Mouse (Mus musculus) MEL (cell line): Measurements from ENCODE around the gene Hnrnpa2b1. TPM values are rescaled to one million over a fixed set of nuclear protein-coding genes. Genes with fewer than 3 reads are reported as not detected.

Experiments
- DNase-seq: peaks from one replicate; pipeline ENCODE4 v3.0.0; 2011; ENCODE audit warnings: low read depth, low spot score
- H3K27ac ChIP-seq: 2 replicates; pipeline ENCODE4 v1.5.1; 2012; ENCODE audit warnings: low read depth, mild to moderate bottlenecking, control low read depth, low read length, moderate library complexity; ENCODE audit not compliant: control insufficient read depth
- H3K27me3 ChIP-seq, 2 experiments: fragments of 150-350 bp in 1 of 2; sonication (generic) in 1 of 2; 2 replicates each; pipeline ENCODE4 v1.6.1; 2012; ENCODE audit warnings: low read length in 2 of 2, mild to moderate bottlenecking in 2 of 2, improper control_type of control experiment in 1 of 2, moderate library complexity in 1 of 2; ENCODE audit not compliant: insufficient read depth in 2 of 2, control insufficient read depth in 1 of 2
- H3K36me3 ChIP-seq, 2 experiments: 2 replicates each; pipeline ENCODE4 v1.6.1; 2012 to 2014; ENCODE audit warnings: low read length in 2 of 2, improper control_type of control experiment in 1 of 2, inconsistent platforms in 1 of 2, mild to moderate bottlenecking in 1 of 2; ENCODE audit not compliant: insufficient read depth in 2 of 2, control insufficient read depth in 1 of 2
- H3K4me1 ChIP-seq, 2 experiments: fragments of 150-350 bp in 1 of 2; sonication (generic) in 1 of 2; 2 replicates each; pipeline ENCODE4 v1.6.1; 2012; ENCODE audit warnings: low read length in 2 of 2, improper control_type of control experiment in 1 of 2, mild to moderate bottlenecking in 1 of 2; ENCODE audit not compliant: insufficient read depth in 2 of 2, control insufficient read depth in 1 of 2
- H3K4me3 ChIP-seq, 2 experiments: fragments of 150-350 bp in 1 of 2; sonication (generic) in 1 of 2; 2 replicates each; pipeline ENCODE4 v1.5.1; 2012; ENCODE audit warnings: low read depth in 2 of 2, low read length in 2 of 2, mild to moderate bottlenecking in 2 of 2, moderate library complexity in 2 of 2, control low read depth in 1 of 2, improper control_type of control experiment in 1 of 2; ENCODE audit not compliant: control insufficient read depth in 1 of 2, insufficient read depth in 1 of 2
- H3K79me2 ChIP-seq: 2 replicates; pipeline ENCODE4 v1.6.1; 2012; ENCODE audit warnings: mild to moderate bottlenecking, low read length, moderate library complexity; ENCODE audit not compliant: control insufficient read depth, poor library complexity, insufficient read depth
- H3K9ac ChIP-seq: 2 replicates; pipeline ENCODE4 v1.6.1; 2012; ENCODE audit warnings: low read depth, mild to moderate bottlenecking, control low read depth, low read length, moderate library complexity; ENCODE audit not compliant: control insufficient read depth, poor library complexity, severe bottlenecking
- H3K9me3 ChIP-seq: fragments of 150-350 bp; sonication (generic); replicated peaks from 2 replicates; pipeline ENCODE4 v1.6.1; 2012; ENCODE audit warnings: mild to moderate bottlenecking, low read length, improper control_type of control experiment, moderate library complexity; ENCODE audit not compliant: insufficient read depth
- CHD2 ChIP-seq: IDR thresholded peaks from 2 replicates; pipeline ENCODE4 v1.6.1; 2011; ENCODE audit warnings: low read length, improper control_type of control experiment
- CTCF ChIP-seq, 3 experiments: IDR thresholded peaks in 2 of 3; conservative IDR thresholded peaks in 1 of 3; 2 replicates each; pipeline ENCODE4 v1.5.1; 2011 to 2012; ENCODE audit warnings: low read length in 3 of 3, low read depth in 2 of 3, mild to moderate bottlenecking in 2 of 3, improper control_type of control experiment in 1 of 3, inconsistent platforms in 1 of 3, mixed read lengths in 1 of 3, moderate library complexity in 1 of 3; ENCODE audit not compliant: control insufficient read depth in 1 of 3, insufficient read depth in 1 of 3, poor library complexity in 1 of 3, severe bottlenecking in 1 of 3
- E2F4 ChIP-seq: IDR thresholded peaks from 2 replicates; pipeline ENCODE4 v1.6.1; 2011; ENCODE audit warnings: low read depth, low read length, improper control_type of control experiment, borderline replicate concordance
- ELF1 ChIP-seq: IDR thresholded peaks from 2 replicates; pipeline ENCODE4 v1.6.1; 2014; ENCODE audit warnings: low read depth, mild to moderate bottlenecking, inconsistent platforms, low read length, improper control_type of control experiment, moderate library complexity
- EP300 ChIP-seq, 2 experiments: IDR thresholded peaks; 2 replicates each; pipeline ENCODE4 v1.6.1; 2011; ENCODE audit warnings: improper control_type of control experiment in 2 of 2, low read length in 2 of 2, low read depth in 1 of 2, mild to moderate bottlenecking in 1 of 2
- GABPA ChIP-seq: IDR thresholded peaks from 2 replicates; pipeline ENCODE4 v1.6.1; 2012; ENCODE audit warnings: low read depth, mild to moderate bottlenecking, inconsistent platforms, low read length, improper control_type of control experiment, moderate library complexity
- GATA1 ChIP-seq: IDR thresholded peaks from 2 replicates; pipeline ENCODE4 v1.6.1; 2011; ENCODE audit warnings: low read depth, low read length, improper control_type of control experiment
- HCFC1 ChIP-seq: IDR thresholded peaks from 2 replicates; pipeline ENCODE4 v1.6.1; 2012; ENCODE audit warnings: low read depth, mild to moderate bottlenecking, inconsistent platforms, low read length, improper control_type of control experiment, moderate library complexity
- JUND ChIP-seq: IDR thresholded peaks from 2 replicates; pipeline ENCODE4 v1.6.1; 2011; ENCODE audit warnings: low read depth, mild to moderate bottlenecking, improper control_type of control experiment, low read length
- MAFK ChIP-seq: IDR thresholded peaks from 2 replicates; pipeline ENCODE4 v1.6.1; 2011; ENCODE audit warnings: low read depth, mild to moderate bottlenecking, low read length, improper control_type of control experiment, borderline replicate concordance
- MAX ChIP-seq: IDR thresholded peaks from 2 replicates; pipeline ENCODE4 v1.6.1; 2011; ENCODE audit warnings: low read length, improper control_type of control experiment
- MAZ ChIP-seq: IDR thresholded peaks from 2 replicates; pipeline ENCODE4 v1.6.1; 2012; ENCODE audit warnings: low read depth, mild to moderate bottlenecking, inconsistent platforms, low read length, improper control_type of control experiment
- MEF2A ChIP-seq: IDR thresholded peaks from 2 replicates; pipeline ENCODE4 v1.6.1; 2014; ENCODE audit warnings: low read depth, mild to moderate bottlenecking, inconsistent platforms, low read length, improper control_type of control experiment; ENCODE audit not compliant: poor library complexity, insufficient replicate concordance, severe bottlenecking; ENCODE audit errors: extremely low read depth
- MXI1 ChIP-seq: IDR thresholded peaks from 2 replicates; pipeline ENCODE4 v1.6.1; 2011; ENCODE audit warnings: mild to moderate bottlenecking, low read depth, low read length, improper control_type of control experiment
- MYB ChIP-seq: IDR thresholded peaks from 2 replicates; pipeline ENCODE4 v1.6.1; 2011; ENCODE audit warnings: mild to moderate bottlenecking, low read depth, low read length, improper control_type of control experiment
- MYC ChIP-seq: IDR thresholded peaks from 2 replicates; pipeline ENCODE4 v1.6.1; 2011; ENCODE audit warnings: low read depth, mild to moderate bottlenecking, low read length, improper control_type of control experiment, moderate library complexity
- NELFE ChIP-seq: IDR thresholded peaks from 2 replicates; pipeline ENCODE4 v1.6.1; 2011; ENCODE audit warnings: low read depth, low read length, improper control_type of control experiment
- NRF1 ChIP-seq: IDR thresholded peaks from 2 replicates; pipeline ENCODE4 v1.6.1; 2014; ENCODE audit warnings: low read depth, mild to moderate bottlenecking, inconsistent platforms, low read length, improper control_type of control experiment, moderate library complexity; ENCODE audit not compliant: poor library complexity, insufficient read depth, severe bottlenecking
- POLR2A ChIP-seq, 2 experiments: IDR thresholded peaks; 2 replicates each; pipeline ENCODE4 v1.6.1; 2011 to 2012; ENCODE audit warnings: low read length in 2 of 2, mild to moderate bottlenecking in 2 of 2, control low read depth in 1 of 2, improper control_type of control experiment in 1 of 2, low read depth in 1 of 2, moderate library complexity in 1 of 2; ENCODE audit not compliant: control insufficient read depth in 1 of 2, insufficient read depth in 1 of 2, poor library complexity in 1 of 2
- RAD21 ChIP-seq: IDR thresholded peaks from 2 replicates; pipeline ENCODE4 v1.6.1; 2011; ENCODE audit warnings: mild to moderate bottlenecking, low read depth, low read length, improper control_type of control experiment
- RCOR1 ChIP-seq: IDR thresholded peaks from 2 replicates; pipeline ENCODE4 v1.6.1; 2012; ENCODE audit warnings: low read depth, mild to moderate bottlenecking, inconsistent platforms, low read length, improper control_type of control experiment
- SIN3A ChIP-seq: IDR thresholded peaks from 2 replicates; pipeline ENCODE4 v1.6.1; 2012; ENCODE audit warnings: low read length, improper control_type of control experiment, inconsistent platforms
- SMC3 ChIP-seq: IDR thresholded peaks from 2 replicates; pipeline ENCODE4 v1.6.1; 2011; ENCODE audit warnings: low read depth, low read length, improper control_type of control experiment
- TBP ChIP-seq: IDR thresholded peaks from 2 replicates; pipeline ENCODE4 v1.8.0; 2011; ENCODE audit warnings: low read depth, low read length, improper control_type of control experiment
- UBTF ChIP-seq: IDR thresholded peaks from 2 replicates; pipeline ENCODE4 v1.6.1; 2012; ENCODE audit warnings: low read depth, mild to moderate bottlenecking, inconsistent platforms, low read length, improper control_type of control experiment, moderate library complexity, borderline replicate concordance; ENCODE audit not compliant: insufficient read depth
- USF1 ChIP-seq: IDR thresholded peaks from 2 replicates; pipeline ENCODE4 v1.6.1; 2014; ENCODE audit warnings: low read depth, mild to moderate bottlenecking, inconsistent platforms, low read length, improper control_type of control experiment, moderate library complexity
- ZC3H11A ChIP-seq: IDR thresholded peaks from 2 replicates; pipeline ENCODE4 v1.6.1; 2012; ENCODE audit warnings: low read depth, mild to moderate bottlenecking, inconsistent platforms, low read length, improper control_type of control experiment
- ZKSCAN1 ChIP-seq: IDR thresholded peaks from 2 replicates; pipeline ENCODE4 v1.6.1; 2012; ENCODE audit warnings: low read depth, mild to moderate bottlenecking, inconsistent platforms, low read length, improper control_type of control experiment, moderate library complexity
- ZMIZ1 ChIP-seq: IDR thresholded peaks from 2 replicates; pipeline ENCODE4 v1.6.1; 2012; ENCODE audit warnings: low read depth, mild to moderate bottlenecking, inconsistent platforms, low read length, improper control_type of control experiment, moderate library complexity
- ZNF384 ChIP-seq: IDR thresholded peaks from 2 replicates; pipeline ENCODE4 v1.6.1; 2012; ENCODE audit warnings: low read depth, mild to moderate bottlenecking, inconsistent platforms, low read length, improper control_type of control experiment
- polyA plus RNA-seq, 2 experiments: library from polyadenylated mRNA; stranded (reverse) in 1 of 2; unstranded in 1 of 2; fragments of >175 nt in 1 of 2; fragments of >200 nt in 1 of 2; gene quantifications; 2 replicates each; pipeline versions ENCODE4 v1.2.1 to v1.2.4; 2012; ENCODE audit warnings: low replicate concordance in 2 of 2, low read depth in 1 of 2; ENCODE audit not compliant: insufficient read length in 2 of 2, insufficient read depth in 1 of 2, missing spikeins in 1 of 2
- total RNA-seq: library from RNA; depleted of rRNA; stranded (reverse); fragments of 300-350 nt; gene quantifications from 2 replicates; pipeline ENCODE4 v1.2.3, GENCODE M21; 2012

Gene Hnrnpa2b1
- total and polyA plus RNA-seq, 3 experiments, result 635 to 1,710 (median 1,226) TPM

- TF ChIP-seq GABPA, result no peak
Observed at GRCm38 (mm10) chr6:51510094-51510493, 40.4 kb upstream of the Hnrnpa2b1 start (continued).

- peak; percentile 95 for DNase-seq
Observed at GRCm38 (mm10) chr6:51508750-51509648, 39.3 kb upstream of the Hnrnpa2b1 start.

GRCm38 (mm10) chr6:51507556-51507955, 37.9 kb upstream of the Hnrnpa2b1 start:
- H3K9me3 ChIP-seq, result no peaks in the 10 kb centered on the region
- no peaks in the 10 kb centered on the region for H3K27me3 ChIP-seq
- H3K27ac ChIP-seq, result no peak overlapping the region
- H3K9ac ChIP-seq, result no peak overlapping the region
- H3K4me1 ChIP-seq, result peaks cover 0 to 3% of the 10 kb centered on the region in 2 experiments; a peak in 3 of 4 replicates
- no peak for TF ChIP-seq ZNF384
- no peak for TF ChIP-seq USF1
- TF ChIP-seq RCOR1, result no peak
- no peak for TF ChIP-seq ZKSCAN1
- TF ChIP-seq MXI1, result no peak
- no peak overlapping the region for H3K4me3 ChIP-seq
- H3K79me2 ChIP-seq, result no peaks in the 10 kb centered on the region
- no peak for DNase-seq
- H3K36me3 ChIP-seq, result peaks cover 0 to 7% of the 10 kb centered on the region in 2 experiments; a peak in 2 of 4 replicates

More at GRCm38 (mm10) chr6:51508750-51509648, 39.3 kb upstream of the Hnrnpa2b1 start:
- H3K27me3 ChIP-seq, result no peaks in the 10 kb centered on the region
- H3K36me3 ChIP-seq, result peaks cover 0 to 7% of the 10 kb centered on the region in 2 experiments; a peak in 2 of 4 replicates
- H3K27ac ChIP-seq, result peak overlapping the region; percentile 34; the same call in 1 of the 2 replicates
- H3K4me3 ChIP-seq, result peak overlapping the region; percentile 49 to 66
- no peaks in the 10 kb centered on the region for H3K9me3 ChIP-seq
- peaks cover 0 to 3% of the 10 kb centered on the region in 2 experiments; a peak in 3 of 4 replicates for H3K4me1 ChIP-seq
- H3K9ac ChIP-seq, result peak overlapping the region; percentile 62
- peak; percentile 52; the same call in 1 of the 2 replicates for TF ChIP-seq GATA1
- TF ChIP-seq MAFK, result no peak
- TF ChIP-seq CTCF (IDR thresholded peaks at IDR 0.05 in 2 of 3, conservative IDR thresholded peaks at IDR 0.05 in 1 of 3; ENCODE audit: control insufficient read depth in 1 of 3, insufficient read depth in 1 of 3, low read depth in 2 of 3, low read length in 3 of 3, poor library complexity in 1 of 3, severe bottlenecking in 1 of 3), result peak; percentile 86 to 97 (median 87)
- no peak for TF ChIP-seq E2F4
- peak; percentile 66 for TF ChIP-seq SMC3
- TF ChIP-seq HCFC1, result peak; percentile 62; the same call in 1 of the 2 replicates
- no peak for TF ChIP-seq MXI1
- no peak for TF ChIP-seq ELF1
- peak; percentile 70; the same call in 1 of the 2 replicates for TF ChIP-seq RCOR1
- TF ChIP-seq NRF1, result peak; percentile 92
- 0 out of 2 replicates have a peak, but pooled peaks have one; percentile 19 for TF ChIP-seq ZNF384
- TF ChIP-seq MAX, result peak; percentile 68; the same call in 1 of the 2 replicates
- TF ChIP-seq CHD2, result no peak
- TF ChIP-seq MYC, result peak; percentile 78
- TF ChIP-seq UBTF, result no peak
- no peak for TF ChIP-seq JUND
- no peak for TF ChIP-seq ZKSCAN1
- peak; percentile 33; the same call in 1 of the 2 replicates for TF ChIP-seq NELFE
- peak; percentile 47; the same call in 1 of the 2 replicates for TF ChIP-seq ZC3H11A
- TF ChIP-seq POLR2A (IDR thresholded peaks at IDR 0.05; ENCODE audit: control insufficient read depth in 1 of 2, insufficient read depth in 1 of 2, low read depth in 1 of 2, low read length in 2 of 2, poor library complexity in 1 of 2), result peak in 1 of 2 experiments; percentile 40; a peak in 1 of 4 replicates
- no peak for TF ChIP-seq EP300 (IDR thresholded peaks at IDR 0.05; ENCODE audit: low read depth in 1 of 2, low read length in 2 of 2)
- TF ChIP-seq MAZ, result peak; percentile 47; the same call in 1 of the 2 replicates
- TF ChIP-seq GABPA, result no peak
- TF ChIP-seq ZMIZ1, result no peak
- 0 out of 2 replicates have a peak, but pooled peaks have one; percentile 48 for TF ChIP-seq SIN3A
- TF ChIP-seq RAD21, result peak; percentile 81
- TF ChIP-seq USF1, result no peak
- TF ChIP-seq MEF2A, result no peak
- no peak for TF ChIP-seq TBP
- TF ChIP-seq MYB, result no peak
- H3K79me2 ChIP-seq, result no peaks in the 10 kb centered on the region
